Mouse (Mus musculus): ENCODE data around the gene Kctd12b.

- no peak for TF ChIP-seq USF1 (IDR thresholded peaks at IDR 0.05; ENCODE audit: low read depth)
- no peak for TF ChIP-seq E2F4 (IDR thresholded peaks at IDR 0.05; ENCODE audit: insufficient read depth)
- no peak for TF ChIP-seq POLR2A (IDR thresholded peaks at IDR 0.05; ENCODE audit: insufficient read length, low read depth)
- TF ChIP-seq POLR2AphosphoS2 (IDR thresholded peaks at IDR 0.05; ENCODE audit: insufficient read length, low read depth), result no peak
Measured at GRCm38 (mm10) chrX:153640615-153641014, 55.6 kb downstream of the Kctd12b start.
